Mouse (Mus musculus) ZHBTc4 (cell line): Measurements from ENCODE around the gene Zdhhc8.

ENCODE experiments used
- DNase-seq: peaks from one replicate; pipeline ENCODE4 v3.0.0-alpha.2; 2011; ENCODE audit warnings: low read depth, low spot score

Gene Zdhhc8

DNA sequence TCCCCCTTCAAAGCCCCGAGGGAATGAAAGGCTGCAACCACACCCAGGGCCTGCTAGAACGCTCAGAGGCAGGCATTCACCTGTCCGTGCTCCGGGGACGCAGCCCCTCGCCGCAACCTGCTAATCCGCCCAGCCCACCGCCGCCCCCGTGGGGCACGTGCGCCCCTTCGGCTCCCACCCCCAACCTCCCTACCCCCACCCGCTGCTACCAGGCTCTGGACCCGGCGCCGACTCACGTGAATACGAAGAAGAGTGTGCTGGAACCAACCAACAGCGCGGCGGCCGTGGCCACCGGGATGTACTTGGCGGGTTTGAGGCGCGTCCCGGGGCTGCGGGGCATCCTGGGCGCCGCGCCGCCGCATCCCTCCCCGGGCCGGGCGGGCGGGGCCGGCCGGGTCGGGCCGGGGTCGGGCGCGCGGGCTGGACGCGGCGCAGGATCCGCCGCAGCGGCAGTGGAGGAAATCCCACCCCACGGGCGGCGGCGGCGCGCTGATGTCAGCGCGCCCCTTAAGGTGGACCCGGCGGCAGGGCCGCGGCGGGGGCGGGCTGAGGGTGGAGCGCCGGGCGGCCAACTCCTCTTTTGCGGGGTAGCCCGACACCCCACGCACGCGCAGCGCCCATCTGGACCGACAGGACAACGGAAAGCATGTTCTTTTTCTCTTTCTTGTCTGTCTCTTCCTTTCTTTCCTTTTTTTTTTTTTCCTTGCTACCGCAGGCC is at the start of gene Zdhhc8:
Gene Zdhhc8, minus strand, starts transcription at position 466 of the 718 bp plus-strand sequence.
- DNase-seq: peak; percentile 55

DNA sequence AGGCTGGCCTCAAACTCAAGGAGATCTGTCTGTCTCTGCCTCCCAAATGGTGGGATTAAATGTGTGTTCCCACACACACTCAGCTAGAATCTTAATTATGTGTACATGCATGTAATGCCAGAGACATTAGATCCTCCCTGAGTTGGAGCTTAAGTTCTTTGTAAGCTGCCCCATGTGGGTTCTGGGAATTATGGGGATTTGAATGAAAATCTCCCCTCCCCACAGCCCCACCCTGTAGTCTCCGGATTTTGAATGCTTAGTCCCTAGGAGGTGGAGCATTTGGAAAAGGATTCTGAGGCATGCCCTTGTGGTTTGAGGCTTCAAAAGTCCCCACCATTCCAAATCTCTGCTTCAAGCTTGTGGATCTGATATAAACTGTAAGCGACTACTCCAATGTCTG is 40.2 kb upstream of the Zdhhc8 start:
- peak; percentile 49 for DNase-seq

DNA sequence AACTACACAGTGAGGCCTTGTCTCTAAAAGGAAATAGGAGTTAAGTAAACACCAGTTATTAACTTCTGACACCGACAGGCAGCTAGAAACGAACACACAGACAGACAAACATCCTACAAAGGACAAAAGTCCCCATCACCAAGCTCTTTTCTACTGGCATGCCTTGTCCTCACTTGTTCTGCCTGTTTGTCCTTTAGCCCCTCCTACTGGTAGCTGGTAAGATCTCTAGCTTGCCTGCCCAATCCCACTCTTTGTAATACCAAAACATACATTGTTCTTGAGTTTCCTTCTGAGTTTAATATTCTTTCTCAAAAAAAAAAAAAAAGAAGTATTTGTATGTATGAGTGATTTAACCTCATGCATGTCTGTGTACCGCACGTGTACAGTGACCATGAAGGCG is 33.2 kb upstream of the Zdhhc8 start:
- peak; percentile 70 for DNase-seq

DNA sequence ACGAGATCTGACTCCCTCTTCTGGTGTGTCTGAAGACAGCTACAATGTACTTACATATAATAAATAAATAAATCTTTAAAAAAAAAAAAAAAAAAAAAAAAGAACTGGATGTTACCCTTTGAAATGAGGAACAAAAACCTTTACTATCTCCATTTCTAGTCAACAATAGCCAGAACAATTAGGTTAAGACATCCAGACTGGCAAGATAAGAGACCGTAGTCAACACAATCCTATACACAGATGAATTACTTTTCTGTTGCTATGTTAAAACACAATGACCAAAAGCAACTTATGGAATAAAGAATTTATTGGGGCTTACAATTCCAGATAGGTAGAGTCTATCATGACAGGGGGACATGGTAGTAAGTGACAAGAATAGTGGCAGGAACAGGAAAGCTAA is 30.1 kb upstream of the Zdhhc8 start:
- no peak for DNase-seq

DNA sequence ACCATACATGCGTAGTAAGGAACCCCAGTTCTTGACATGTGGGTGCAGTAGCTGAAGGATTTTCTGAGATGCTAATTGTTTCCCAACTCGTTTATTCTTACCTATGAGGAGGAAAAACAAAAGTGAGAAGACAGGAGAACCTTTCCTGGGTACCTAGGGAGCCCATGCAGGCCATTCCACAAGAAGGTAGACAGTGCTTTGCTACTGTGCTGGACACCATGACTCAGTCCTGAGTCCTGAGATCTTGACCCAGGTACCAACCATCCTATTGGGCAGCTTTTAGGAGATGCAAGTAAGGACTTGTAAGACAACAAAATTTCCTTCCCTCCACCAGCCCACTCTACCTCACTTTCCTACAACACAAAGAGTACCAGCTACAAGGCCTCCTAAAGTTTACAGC is 23.3 kb upstream of the Zdhhc8 start, which contains the start of gene Gm49776:
Gene Gm49776, minus strand, starts transcription at position 101 of the 400 bp plus-strand sequence.
- DNase-seq: no peak

DNA sequence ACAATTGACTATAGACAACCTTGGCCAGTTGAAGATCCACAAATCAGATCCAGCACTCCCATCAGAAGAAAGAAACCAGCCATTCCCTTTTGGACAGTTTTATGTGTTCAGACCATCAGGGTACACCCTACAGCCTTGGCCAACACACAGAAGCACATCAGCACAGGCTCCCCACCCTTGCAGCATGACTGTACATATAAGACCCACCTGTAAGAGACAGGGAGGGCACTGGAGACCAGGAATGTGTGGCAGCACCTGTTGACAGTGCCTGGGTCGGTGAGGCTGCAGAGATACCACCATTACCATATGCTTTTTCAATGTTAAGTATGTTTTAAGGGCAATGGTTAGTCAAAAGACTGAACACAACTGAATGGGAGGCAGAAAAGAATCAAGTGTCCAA is 18.9 kb upstream of the Zdhhc8 start:
- DNase-seq: no peak

DNA sequence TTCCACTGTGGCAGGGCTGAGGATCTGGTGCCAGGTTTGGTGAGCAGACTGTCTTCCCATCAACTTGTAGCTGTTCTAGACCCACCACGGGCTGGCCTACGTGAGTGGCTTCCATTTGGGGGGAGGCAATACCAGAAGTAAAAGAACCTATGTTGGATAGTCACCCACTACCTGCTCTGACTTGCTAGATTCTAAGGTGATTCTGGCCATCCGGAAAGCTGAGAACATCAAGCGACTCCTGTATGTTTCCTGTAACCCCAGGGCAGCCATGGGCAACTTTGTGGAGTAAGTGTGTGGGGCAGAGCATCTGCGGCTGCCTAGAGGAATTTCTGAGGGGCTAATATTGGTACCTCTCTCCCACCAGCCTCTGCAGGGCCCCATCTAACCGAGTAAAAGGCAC is 17.8 kb upstream of the Zdhhc8 start:
- no peak for DNase-seq

DNA sequence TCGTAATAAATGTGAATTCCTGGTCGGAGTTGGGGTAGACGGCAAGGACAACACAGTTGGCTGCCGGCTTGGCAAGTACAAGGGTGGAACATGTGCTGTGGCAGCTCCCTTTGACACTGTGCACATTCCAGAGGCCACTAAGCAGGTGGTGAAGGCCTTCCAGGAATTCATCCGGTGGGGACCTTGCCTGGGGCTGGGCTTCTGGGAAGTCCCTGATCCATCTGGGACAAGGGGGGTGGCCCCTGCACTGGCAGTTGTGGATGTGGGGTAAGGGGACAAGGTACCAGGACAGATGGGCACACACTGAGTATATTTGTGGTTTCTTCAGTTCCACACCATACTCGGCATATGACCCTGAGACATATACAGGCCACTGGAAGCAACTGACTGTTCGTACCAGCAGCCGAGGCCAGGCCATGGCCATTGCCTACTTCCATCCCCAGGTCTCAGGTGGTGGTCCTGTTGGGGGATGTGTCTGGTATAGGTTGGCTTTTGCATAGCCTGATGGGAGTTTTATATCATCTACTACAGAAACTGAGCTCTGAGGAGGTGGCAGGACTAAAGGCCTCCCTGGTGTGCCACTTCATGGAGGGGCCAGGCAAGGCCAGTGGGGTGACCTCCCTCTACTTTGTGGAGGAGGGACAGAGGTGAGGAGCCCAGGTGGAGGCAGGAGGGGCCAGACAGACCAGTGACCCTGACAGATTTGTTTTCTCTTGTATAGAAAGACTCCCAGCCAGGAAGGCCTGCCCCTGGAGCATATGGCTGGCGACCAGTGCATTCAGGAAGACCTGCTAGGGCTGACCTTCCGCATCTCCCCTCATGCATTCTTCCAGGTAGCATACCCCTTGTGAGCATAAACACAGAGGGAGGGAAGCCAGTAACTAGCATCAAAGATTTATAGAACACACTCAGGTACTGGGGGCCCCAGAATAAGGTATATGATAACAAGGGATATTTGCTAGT is 16.2 kb upstream of the Zdhhc8 start:
- no peak for DNase-seq

DNA sequence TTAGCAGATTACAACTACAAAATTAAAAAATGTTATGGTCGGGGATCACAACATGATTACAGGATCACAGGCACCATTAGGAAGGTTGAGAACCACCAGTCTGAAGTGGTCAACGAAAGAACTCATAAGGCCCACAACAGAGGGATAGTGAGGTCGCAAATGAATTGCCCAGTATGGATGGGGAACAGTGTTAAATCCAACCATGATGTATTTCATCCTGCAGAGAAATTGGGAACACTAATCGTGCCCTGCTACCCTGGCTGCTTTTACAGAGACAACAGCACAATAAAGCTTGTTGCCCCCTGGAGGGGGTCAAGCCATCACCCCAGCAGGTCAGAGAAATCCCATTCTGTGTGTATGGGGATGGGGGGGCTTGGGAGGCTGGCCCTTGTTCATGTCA is 15.3 kb upstream of the Zdhhc8 start:
- no peak for DNase-seq

DNA sequence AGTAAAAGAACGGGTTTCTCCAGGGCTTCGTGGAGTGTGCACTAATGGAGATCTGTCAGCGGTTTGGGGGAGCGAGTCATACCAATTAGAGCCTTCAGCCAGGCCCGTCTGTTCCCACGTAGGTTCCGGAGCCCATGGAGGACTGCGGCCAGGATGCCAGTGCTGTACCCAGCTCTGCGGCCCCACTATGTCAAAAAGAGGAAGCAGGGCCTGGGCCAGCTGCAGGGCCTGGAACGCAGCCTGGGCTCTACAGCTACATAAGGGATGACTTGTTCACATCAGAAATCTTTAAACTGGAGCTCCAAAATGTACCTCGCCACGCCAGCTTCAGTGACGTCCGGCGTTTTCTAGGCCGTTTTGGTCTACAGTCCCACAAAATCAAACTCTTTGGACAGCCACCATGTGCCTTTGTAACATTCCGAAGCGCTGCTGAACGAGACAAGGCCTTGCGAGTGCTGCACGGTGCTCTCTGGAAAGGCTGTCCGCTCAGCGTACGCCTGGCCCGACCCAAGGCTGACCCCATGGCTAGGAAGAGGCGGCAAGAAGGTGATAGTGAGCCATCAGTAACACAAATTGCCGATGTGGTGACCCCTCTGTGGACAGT is 14.5 kb upstream of the Zdhhc8 start:
- peak; percentile 28 for DNase-seq

DNA sequence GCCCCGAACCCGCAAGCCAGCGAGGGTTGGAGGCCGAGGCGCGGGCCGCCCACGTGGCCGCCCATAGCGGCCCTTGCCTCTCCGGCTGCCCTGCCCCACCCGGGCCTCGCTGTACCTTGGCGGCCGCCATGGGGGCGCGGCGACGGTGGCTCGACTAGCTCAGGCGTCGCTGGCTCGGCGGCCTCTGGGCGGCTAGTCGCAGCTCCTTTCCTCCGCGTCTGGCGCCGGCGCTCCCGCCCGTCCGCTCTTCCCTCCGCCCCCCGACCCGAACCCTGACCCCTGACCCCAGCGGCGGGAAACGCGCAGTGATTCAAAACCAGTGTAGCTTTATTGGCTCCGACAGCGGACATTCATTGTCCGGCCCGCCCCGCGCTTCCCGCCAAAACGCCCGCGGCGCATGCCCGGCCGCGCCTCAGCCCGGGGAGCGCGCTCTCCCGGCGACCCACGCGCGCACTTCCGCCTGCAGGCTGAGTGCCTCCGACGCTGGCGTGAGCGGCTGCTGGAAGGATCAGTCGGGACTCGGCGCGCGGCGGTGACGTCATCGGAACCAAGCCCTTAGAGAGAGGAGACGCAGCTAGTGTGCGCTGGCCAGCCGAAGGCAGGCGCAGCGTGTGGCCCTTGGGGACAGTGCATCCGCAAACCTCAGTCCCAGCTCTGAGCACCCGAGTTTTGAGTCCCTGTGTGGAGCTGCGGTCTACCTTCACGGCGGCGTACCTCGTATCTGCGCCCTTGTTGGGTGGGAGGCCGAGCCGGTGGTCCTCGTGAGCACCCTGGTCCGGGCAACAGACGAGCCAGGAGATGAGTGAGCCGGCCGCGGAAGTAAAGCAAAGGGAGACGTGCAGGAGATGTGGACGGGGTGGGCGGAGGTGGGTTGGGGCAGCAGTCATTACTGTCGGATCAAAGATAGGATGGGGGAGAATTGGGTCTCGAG is 13.8 kb upstream of the Zdhhc8 start, which contains the start of the genes Trmt2a and Ranbp1:
Gene Trmt2a, plus strand, starts transcription at position 247 of the 931 bp plus-strand sequence.
Gene Ranbp1, minus strand, starts transcription at position 300 of the 931 bp plus-strand sequence.
- DNase-seq: peak; percentile 100

DNA sequence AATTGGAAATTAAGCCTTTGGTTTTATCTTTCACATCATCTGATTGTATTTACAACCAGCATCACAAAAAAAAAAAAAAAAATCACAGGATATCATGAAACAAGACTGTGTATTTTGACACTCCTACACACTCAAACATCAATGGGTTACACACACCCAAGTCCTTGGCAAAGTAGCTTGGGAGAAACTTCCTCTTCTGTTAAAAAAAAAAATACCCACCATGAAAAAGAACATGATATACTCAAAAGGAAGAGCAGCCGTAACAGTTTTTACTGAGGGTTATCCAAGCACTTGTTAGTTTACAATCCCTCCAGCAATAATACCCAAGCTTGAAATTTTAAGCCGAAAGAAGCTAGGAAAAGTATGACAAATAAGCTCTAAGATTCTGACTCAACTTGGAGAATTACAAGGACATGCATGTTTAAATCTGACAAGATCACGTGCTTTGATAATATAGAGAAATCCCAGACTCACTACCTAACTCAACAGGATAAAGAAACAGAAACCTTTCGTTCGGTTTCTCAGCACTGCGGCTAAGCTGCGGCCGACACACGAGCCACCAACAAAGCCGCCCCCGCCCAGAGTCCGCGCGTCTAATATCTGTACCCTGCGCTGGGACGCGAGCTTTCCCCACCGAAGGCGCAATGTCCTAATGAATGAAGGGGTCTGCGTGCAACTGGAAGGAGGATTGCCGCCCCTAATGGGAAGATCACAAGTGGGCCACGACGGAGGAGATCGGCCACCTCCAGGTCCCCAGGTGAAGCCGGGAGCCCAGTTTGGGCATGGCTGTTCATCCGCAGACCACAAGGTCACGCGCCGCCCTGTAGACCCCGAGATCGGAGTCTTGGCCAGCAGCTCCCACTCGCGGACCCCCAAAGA is 12.8 kb upstream of the Zdhhc8 start:
- peak; percentile 56 for DNase-seq

DNA sequence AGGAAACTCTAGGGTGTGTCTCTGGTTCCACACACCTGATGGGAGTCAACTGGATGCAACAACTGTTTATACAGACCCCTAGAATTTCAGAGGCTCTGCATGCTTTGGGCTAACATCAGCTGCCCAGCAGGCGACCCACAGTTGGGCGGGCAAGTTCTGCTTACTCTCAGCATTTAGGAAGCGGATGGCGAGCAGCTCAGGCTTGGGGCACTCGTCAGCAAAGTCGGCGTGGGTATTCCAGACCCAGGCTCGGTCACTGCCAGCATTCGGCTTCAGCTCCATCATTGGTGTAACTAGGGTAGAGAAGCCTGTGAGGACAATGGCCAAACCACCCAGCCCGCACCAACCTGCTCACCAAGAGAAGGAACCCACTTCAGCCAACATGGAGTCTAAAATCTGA is 6.6 kb upstream of the Zdhhc8 start:
- DNase-seq: no peak

DNA sequence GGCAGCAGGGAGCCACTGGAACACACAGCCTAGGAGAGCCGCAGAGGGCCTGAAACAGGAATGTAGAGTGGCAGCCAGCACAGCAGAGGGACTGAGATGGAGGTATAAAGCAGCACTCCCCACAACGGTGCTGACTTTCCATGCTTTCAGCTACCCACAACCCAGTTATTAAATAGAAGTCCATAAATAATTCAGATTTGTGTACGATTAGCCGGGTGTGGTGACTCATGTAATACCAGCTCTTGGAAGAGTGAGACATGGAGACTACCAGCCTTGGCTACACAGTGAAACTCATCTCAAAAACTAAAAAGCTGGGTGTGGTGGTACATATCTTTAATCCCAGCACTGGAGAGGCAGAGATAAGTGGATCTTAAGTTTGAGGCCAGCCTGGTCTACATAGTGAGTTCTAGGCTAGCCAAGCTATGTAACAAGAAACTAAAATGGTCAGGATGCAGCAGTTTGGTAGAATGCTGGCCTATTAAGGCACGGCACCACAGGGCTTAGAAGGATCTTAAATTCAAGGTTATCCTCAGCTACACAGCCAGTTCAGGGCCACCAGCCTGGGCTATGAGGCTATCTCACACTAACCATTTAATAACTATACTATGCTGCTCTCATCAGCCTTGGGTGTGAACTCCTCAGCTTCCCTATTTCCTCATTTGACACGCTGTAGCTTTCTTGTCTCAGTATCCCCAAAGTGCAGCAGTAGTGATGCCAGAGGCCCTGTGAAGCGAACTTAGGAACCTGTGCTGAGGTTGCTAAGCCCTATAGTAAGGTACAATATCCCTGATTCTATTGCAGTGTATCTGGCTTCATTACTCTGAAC is 2.0 kb upstream of the Zdhhc8 start:
- no peak for DNase-seq

DNA sequence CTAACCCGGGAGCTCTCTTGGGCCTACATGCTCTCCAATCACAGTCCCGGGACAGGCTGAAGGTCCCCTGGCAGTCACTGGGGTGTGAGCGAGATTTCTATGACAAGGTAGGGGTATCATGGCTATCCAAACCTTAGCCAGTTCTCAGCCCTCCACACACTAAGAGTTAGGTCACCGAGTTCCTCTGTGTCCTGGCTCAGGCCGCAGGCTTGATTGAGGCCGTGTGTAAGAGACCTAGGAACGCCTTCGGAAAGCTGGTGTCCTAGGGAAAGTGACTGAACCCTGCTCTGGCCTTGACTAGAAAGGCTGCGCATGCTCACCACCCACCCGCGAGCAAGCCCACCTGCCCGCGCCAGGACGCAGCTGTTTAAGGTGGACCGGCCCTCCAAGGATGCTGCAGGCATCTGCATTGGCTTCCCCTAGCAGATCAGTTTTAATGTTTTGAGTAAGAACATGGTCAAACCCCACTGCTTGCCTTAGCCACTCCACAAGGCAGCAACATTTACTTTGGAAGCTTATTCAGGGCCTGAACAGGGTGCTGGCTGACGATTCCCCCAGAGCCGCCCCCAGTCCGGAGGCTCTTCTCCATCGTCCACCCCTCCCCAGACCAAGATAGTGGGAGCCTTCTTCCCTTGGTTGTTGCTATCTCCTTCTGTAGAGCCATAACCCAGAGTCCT is 591 bp upstream of the Zdhhc8 start:
- peak; percentile 61 for DNase-seq

DNA sequence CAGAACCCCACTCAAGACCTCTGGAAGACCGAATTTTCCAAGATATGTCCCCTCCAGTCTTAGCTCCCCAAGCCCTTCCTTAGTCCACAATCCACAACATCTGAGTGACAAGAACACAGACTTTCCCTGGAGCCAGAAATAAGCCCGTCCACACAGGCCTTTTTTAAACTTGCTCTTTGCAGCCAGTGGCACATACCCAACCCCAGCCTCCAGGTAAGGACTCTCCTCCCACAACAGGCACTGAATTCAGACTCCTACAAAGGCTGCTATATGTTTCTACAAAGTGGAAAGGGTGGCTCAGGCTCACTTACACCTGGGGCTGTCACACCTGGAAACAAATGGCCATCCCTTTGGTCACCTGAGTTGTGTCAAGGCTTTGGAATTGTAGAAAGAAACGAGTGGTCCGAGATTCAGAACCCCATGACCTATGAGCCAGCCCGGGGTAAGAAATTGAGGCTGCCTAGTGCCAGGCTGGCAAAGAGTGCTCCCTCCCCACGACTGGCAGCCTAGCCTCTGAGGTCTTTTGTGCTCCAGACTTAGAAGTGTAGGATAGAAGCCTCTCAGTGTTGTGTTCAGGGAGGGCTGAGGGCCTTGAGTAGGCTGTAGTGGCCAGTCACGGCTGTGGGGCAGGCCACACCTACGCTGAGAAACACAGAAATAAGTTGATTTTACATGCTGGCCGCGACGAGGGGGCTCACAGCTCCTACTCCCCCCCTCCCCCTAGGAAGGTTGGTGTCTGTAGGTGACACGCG is 841 bp downstream of the Zdhhc8 start:
- DNase-seq: no peak

DNA sequence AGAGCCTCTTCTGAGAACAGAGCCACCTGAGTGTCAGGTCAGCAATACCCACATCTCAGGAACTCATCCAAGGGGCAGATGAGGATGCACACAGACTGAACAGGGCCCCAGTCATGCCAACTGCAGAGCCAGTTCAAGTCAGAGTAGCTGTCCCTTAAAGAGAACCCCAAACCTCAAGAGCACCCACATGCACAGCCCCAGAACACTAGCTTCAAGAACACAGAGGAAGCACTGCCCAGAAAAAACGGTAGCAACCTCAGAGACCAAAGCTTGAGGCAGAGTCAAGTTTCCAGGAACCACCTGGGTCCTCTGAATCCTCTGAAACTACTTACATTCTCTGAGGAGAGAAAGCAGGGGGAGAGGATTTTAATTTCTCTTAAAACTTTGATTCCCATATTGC is 1.5 kb downstream of the Zdhhc8 start:
- DNase-seq: no peak

DNA sequence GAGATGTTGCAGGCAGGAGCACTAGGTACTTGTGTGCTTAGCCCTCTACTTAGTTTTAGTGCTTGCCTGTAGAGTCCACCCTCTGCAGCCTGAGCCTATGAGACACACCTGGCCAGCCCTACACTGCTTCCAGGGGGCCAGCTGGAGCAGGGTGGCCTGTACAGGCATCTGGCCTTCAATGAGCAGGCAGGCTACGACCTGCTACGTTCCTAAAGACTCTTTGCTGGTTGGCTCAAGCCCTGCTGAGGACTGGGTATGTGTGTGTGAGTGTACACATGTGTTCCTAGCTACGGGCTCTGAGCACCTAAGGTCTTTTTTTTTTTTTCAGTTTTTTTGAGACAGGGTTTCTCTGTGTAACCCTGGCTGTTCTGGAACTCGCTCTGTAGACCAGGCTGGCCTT is 3.5 kb downstream of the Zdhhc8 start:
- no peak for DNase-seq
